Mouse (Mus musculus) heart, postnatal 0 days (tissue): ENCODE measurements around the gene Wnk4. TPM values are rescaled to one million over a fixed set of nuclear protein-coding genes. Genes with fewer than 3 reads are reported as not detected.

Experiments used
- ATAC-seq: fragments of 200-750 bp; cut with Nextera tagmentation; 2 replicates; pipeline ENCODE4 v1.8.0; 2017; ENCODE audit warnings: low read depth, moderate number of reproducible peaks, moderate library complexity; ENCODE audit not compliant: insufficient read depth
- DNase-seq: peaks from one replicate; pipeline ENCODE4 v3.0.0-alpha.2; 2016; ENCODE audit warnings: low spot score
- H3K27ac ChIP-seq: fragments of 300-500 bp; sonication (generic); 2 replicates; pipeline ENCODE4 v1.5.1; 2014; ENCODE audit warnings: low read depth, mild to moderate bottlenecking
- H3K27me3 ChIP-seq: fragments of 300-500 bp; sonication (generic); 2 replicates; pipeline ENCODE4 v1.6.1; 2014; ENCODE audit warnings: low read length, mixed read lengths; ENCODE audit not compliant: control insufficient read depth, insufficient read depth
- H3K36me3 ChIP-seq: fragments of 300-500 bp; sonication (generic); replicated peaks from 2 replicates; pipeline ENCODE4 v1.6.1; 2014; ENCODE audit warnings: low read length, mixed read lengths; ENCODE audit not compliant: control insufficient read depth, insufficient read depth
- H3K4me1 ChIP-seq: fragments of 300-500 bp; sonication (generic); 2 replicates; pipeline ENCODE4 v1.6.1; 2014; ENCODE audit warnings: antibody characterized with exemption; ENCODE audit not compliant: control insufficient read depth, insufficient read depth
- H3K4me2 ChIP-seq: fragments of 300-500 bp; sonication (generic); 2 replicates; pipeline ENCODE4 v1.6.1; 2014; ENCODE audit warnings: low read depth, mild to moderate bottlenecking, low read length, moderate library complexity
- H3K4me3 ChIP-seq: fragments of 300-500 bp; sonication (generic); 2 replicates; pipeline ENCODE4 v1.5.1; 2014; ENCODE audit warnings: low read depth, low read length
- H3K9ac ChIP-seq: fragments of 300-500 bp; sonication (generic); replicated peaks from 2 replicates; pipeline ENCODE4 v1.6.1; 2014; ENCODE audit warnings: low read depth, low read length, mixed read lengths
- H3K9me3 ChIP-seq: fragments of 300-500 bp; sonication (generic); replicated peaks from 2 replicates; pipeline ENCODE4 v1.6.1; 2016; ENCODE audit warnings: low read length; ENCODE audit not compliant: control insufficient read depth
- CTCF ChIP-seq: IDR thresholded peaks from 2 replicates; pipeline ENCODE4 v1.5.1; 2016; ENCODE audit warnings: antibody characterized with exemption, control low read depth, low read depth
- EP300 ChIP-seq: IDR thresholded peaks from 2 replicates; pipeline ENCODE4 v1.6.1; 2016; ENCODE audit warnings: antibody characterized with exemption, low read depth
- WGBS: fragments of 180-500 bp; shearing (Covaris S2); extraction: QIAGEN DNeasy Blood & Tissue Kit; methylation state at CpG from one replicate; pipeline ENCODE4 v1.1.7; 2014; 5-methylcytosine and 5-hydroxymethylcytosine counted together
- polyA plus RNA-seq: library from polyadenylated mRNA; unstranded; fragments of >200 nt; fragmentation: Nextera tagmentation; extraction: Ambion mirVana; gene quantifications from 2 replicates; pipeline ENCODE4 v1.2.1, GENCODE M21; 2015
- total RNA-seq: library from RNA; depleted of rRNA; stranded (reverse); fragments of >200 nt; gene quantifications from 2 replicates; pipeline ENCODE4 v1.2.3, GENCODE M21; 2014; ENCODE audit warnings: low replicate concordance

Gene Wnk4
- total and polyA plus RNA-seq, 2 experiments from 2014 or later = 3.2 to 4.0 TPM

DNA sequence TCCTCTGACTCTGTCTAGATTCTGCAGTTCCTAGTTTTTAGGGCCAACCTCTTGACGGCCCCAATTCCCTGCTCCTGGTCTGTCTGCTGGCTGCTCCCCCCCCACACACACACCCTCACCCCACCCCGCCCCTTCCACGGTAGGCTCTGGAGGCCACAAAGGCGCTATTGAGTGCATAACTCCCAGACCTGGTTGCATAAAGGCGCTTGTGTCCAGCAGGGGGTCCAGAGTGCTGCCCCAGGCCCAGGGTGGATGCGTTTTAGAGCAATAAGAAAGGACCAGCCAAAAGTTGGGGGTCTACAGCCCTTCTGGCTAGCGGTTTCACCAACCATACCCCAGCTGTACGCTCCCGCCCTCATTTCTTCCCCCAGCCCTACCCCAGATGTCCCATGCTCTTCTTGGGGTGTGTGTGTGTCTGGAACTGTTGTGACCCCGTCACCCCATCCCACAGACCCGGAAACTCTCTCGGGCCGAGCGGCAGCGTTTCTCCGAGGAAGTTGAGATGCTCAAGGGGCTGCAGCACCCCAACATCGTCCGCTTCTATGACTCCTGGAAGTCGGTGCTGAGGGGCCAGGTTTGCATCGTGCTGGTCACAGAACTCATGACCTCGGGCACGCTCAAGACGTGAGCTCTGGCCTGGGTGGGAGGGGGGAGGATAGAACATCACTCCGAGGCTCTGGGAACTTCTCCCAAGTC lies 2.1 kb downstream of the Wnk4 start:
- Histone ChIP-seq H3K4me2 (peak overlapping the region; percentile 90), H3K27ac (no peak overlapping the region), H3K9ac (no peak overlapping the region), H3K9me3 (no peaks in the 10 kb centered on the region), H3K4me3 (peak overlapping the region; percentile 26), H3K36me3 (peaks cover 15% of the 10 kb centered on the region; the same call in 1 of the 2 replicates), H3K27me3 (peaks cover 40% of the 10 kb centered on the region), H3K4me1 (peaks cover 36% of the 10 kb centered on the region)
- DNase-seq (no peak), ATAC-seq (no peak)
- WGBS = 8% methylated on average over 24 of the region's 24 CpGs
- no peak for TF ChIP-seq EP300
- TF ChIP-seq CTCF = no peak

DNA sequence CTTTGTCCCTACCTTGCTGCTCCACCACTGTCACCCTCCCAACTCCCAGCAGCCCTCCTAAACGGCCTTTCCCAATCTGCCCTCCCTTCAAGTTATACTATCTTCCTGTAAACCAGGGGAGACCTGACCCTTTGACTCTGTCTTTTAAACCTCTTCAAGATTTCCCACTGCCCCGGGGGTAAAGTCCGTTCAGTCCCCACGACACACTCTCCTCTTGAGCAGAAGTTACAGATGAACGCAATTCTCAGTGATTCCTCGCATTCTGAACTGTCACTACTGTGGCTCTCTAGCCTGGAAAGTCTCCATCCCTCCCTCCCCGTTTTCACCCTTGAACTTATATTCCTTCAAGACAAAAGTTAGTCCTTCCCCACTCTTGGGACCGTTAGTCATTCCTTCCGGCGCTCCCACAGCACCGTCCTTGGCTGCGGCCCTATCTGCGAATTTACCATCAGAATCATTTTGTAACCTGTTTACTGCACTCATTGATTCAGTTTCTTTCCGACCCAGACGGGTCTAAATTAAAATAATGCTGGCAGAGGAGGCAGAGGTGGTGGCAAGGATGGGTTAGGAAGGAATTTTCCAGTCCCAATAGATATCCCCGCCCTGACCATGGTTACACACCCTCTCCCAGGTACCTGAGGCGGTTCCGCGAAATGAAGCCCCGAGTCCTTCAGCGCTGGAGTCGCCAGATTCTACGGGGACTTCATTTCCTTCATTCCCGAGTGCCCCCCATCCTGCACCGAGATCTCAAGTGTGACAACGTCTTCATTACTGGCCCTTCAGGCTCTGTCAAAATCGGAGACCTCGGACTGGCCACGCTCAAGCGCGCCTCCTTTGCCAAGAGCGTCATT lies 3.0 kb downstream of the Wnk4 start:
- H3K4me2 ChIP-seq = peak overlapping the region; percentile 90; the same call in 1 of the 2 replicates
- H3K27me3 ChIP-seq = peaks cover 40% of the 10 kb centered on the region
- H3K9me3 ChIP-seq = no peaks in the 10 kb centered on the region
- no peak overlapping the region for H3K9ac ChIP-seq
- peaks cover 5% of the 10 kb centered on the region; the same call in 1 of the 2 replicates for H3K36me3 ChIP-seq
- DNase-seq = no peak
- TF ChIP-seq EP300 (no peak), CTCF (no peak)
- 12% methylated on average over 32 of the region's 32 CpGs for WGBS
- H3K4me1 ChIP-seq = peaks cover 36% of the 10 kb centered on the region
- H3K4me3 ChIP-seq = no peak overlapping the region; the same call in 1 of the 2 replicates
- ATAC-seq = no peak
- H3K27ac ChIP-seq = no peak overlapping the region

DNA sequence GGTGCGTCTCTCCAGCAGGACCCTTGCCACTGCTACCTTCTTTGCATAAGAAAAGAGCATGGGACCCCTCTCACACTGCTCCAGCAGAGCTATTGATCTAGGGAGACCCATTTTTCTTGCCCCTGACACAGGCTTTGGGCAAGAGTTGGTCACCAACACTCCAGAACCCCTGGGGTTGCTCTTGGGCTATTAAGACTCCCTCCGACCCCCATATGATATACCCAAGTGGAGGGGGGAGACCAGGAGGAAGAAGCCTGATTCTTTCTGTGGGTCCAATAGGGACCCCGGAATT lies 3.6 kb downstream of the Wnk4 start:
- Histone ChIP-seq H3K4me1 (peaks cover 32% of the 10 kb centered on the region), H3K27ac (no peak overlapping the region), H3K4me2 (no peak overlapping the region), H3K27me3 (peaks cover 40% of the 10 kb centered on the region), H3K4me3 (no peak overlapping the region), H3K9ac (no peak overlapping the region), H3K36me3 (no peaks in the 10 kb centered on the region), H3K9me3 (no peaks in the 10 kb centered on the region)
- ATAC-seq (no peak), DNase-seq (no peak)
- 32% methylated on average over 3 of the region's 3 CpGs for WGBS
- no peak for TF ChIP-seq CTCF
- TF ChIP-seq EP300 = no peak

DNA sequence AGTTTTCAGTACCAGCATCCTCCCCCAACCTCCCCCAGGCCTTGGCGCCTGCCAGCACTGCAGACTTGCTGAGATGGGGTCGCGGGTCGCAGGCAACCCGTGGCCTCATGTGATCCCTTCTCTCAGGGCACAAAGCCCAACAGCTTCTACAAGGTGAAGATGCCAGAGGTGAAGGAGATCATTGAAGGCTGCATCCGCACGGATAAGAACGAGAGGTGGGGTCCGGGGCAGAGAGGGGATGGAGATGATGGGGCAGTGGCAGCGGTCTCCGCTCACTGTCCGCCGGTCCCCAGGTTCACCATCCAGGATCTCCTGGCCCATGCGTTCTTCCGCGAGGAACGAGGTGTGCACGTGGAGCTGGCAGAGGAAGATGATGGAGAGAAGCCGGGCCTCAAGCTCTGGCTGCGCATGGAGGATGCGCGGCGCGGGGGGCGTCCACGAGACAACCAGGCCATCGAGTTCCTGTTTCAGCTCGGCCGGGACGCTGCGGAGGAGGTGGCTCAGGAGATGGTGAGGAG lies 4.6 kb downstream of the Wnk4 start:
- Histone ChIP-seq H3K9me3 (no peaks in the 10 kb centered on the region), H3K36me3 (no peaks in the 10 kb centered on the region), H3K27ac (no peak overlapping the region), H3K9ac (no peak overlapping the region), H3K4me2 (peak overlapping the region; percentile 24; the same call in 1 of the 2 replicates), H3K27me3 (peaks cover 40% of the 10 kb centered on the region), H3K4me3 (peak overlapping the region; percentile 13; the same call in 1 of the 2 replicates), H3K4me1 (peaks cover 21% of the 10 kb centered on the region)
- 10% methylated on average over 31 of the region's 31 CpGs for WGBS
- ATAC-seq (no peak), DNase-seq (no peak)
- TF ChIP-seq CTCF = no peak
- no peak for TF ChIP-seq EP300

DNA sequence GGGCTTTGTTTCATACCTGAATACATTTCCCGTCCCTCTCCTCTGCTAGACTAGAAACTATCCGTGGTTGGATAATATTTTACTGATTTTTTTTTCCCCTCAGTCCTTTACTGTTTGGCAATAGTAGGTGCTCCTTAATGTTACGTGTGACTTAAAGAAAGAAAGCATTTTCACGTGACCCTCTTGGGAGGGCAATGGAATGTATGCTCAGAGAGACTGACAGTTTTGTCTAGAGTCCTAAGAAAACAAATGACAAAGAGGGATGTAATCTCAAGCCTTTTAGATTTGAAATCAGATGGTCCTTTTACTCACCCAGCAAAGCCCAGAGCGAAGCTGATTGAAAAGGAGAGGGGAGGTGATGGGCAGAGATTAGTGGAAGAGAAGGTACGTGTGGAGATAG lies 5.5 kb downstream of the Wnk4 start:
- ATAC-seq = no peak
- H3K4me2 ChIP-seq = no peak overlapping the region
- no peaks in the 10 kb centered on the region for H3K9me3 ChIP-seq
- H3K9ac ChIP-seq = no peak overlapping the region
- peaks cover 17% of the 10 kb centered on the region; the same call in 1 of the 2 replicates for H3K4me1 ChIP-seq
- no peak overlapping the region for H3K4me3 ChIP-seq
- no peak overlapping the region for H3K27ac ChIP-seq
- WGBS = 31% methylated on average over 6 of the region's 6 CpGs
- no peaks in the 10 kb centered on the region for H3K36me3 ChIP-seq
- TF ChIP-seq EP300 (no peak), CTCF (no peak)
- peaks cover 40% of the 10 kb centered on the region for H3K27me3 ChIP-seq
- no peak for DNase-seq
